Mouse (Mus musculus): ENCODE data around the gene Jpt1.
"Not testable (repeated sequence)": the region's sequence is repeated elsewhere in the genome, so short reads cannot be mapped to it uniquely, and the experiment has no call there.

Gene Jpt1

DNA sequence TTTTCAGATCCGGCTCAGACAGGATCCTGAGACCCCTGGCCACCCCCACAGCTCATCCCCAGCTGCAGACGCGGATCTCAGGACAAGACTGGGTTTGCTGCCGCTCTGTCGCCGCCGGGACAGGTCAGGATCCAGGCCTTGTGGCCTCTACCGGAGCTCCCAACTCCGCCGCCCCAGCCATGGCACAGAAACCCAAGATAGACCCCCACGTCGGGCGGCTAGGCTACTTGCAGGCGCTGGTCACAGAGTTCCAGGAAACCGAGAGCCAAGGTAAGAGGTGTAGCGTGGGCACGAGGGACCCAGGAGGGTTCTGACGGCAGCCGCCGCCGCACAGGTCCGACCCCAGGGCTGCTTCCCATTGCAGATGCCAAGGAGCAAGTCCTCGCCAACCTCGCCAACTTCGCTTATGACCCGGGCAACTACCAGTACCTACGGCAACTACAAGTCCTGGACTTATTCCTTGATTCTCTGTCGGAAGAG is 38.4 kb downstream of the Jpt1 start:
- no peak for DNase-seq (ENCODE audit: low spot score)

GRCm38 (mm10) chr11:115475025-115475757 is 39.0 kb downstream of the Jpt1 start, which contains the start of gene Armc7:
Gene Armc7 (plus strand): TSS chr11:115475667.
- DNase-seq (ENCODE audit: low spot score): peak; percentile 91

DNA sequence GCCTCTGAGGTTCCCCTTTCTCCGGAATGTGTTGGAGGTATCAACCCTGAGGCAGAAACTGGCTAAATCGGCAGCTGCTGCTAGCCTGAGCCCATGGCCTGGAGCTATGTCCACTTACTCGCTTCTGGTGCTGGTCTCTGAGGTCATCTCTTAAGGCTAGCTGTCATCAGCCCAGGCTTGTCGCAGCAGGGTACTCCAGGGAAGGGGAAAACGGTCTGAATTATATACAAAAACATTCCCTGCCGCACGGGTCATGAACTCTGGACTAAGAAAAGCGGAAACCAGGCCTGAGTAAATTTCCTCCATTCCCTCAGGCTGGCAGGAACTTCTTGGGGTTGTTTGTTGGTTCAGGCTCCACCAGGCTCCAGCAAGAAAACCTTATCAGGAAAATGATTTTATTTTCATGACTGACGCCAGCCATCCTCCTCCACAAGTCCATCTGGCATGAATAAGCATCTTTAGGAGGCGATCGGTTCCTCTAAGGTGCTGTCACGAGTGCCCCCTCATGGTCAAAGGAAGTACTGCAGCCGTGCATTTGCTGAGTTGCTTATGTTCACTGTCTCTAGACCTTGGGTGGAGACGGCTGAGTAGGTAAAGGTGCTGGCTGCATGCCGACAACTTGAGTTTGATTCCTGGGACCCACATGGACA is 40.4 kb downstream of the Jpt1 start:
- peak; percentile 87 for DNase-seq (ENCODE audit: low spot score)

DNA sequence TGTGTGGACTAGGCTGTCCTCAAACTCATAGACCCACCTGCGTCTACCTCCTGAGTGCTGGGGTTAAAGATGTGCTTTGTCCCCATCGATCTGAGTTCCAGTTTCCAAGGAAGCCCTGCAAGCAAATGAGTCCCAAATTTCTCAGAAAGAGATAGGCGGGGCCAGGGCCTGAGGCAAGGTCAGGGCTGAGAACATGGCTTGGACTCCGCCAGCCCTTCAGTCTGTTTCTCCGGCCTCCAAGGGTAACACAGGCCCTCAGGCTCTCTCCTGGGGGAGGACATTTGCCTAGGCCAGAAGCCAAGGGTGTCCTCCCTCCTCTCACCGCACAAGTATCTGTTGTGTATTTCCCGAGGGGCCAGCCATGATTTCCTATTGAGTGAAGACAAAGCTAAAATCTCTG is 42.0 kb downstream of the Jpt1 start:
- DNase-seq (ENCODE audit: low spot score): no peak

DNA sequence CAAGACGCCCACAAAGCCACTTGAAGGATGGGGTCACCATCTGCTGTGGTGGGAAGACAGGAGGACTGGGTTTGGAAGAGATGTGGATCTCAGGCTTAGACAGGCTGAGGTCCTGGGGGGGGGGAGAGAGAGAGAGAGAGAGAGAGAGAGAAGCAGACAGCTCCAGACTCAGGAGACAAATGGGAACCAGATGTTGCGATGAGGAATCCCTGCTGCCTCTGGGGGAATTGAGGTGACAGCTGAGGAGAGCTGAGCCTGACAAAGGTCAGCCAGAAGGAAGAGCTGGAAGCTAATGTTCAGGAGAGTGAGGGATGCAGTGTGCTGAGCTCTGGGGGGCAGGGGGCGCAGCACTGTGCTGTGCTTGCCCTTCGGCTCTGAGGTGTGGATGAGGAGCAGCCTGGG is 47.0 kb downstream of the Jpt1 start:
- no peak for DNase-seq (ENCODE audit: low spot score)

DNA sequence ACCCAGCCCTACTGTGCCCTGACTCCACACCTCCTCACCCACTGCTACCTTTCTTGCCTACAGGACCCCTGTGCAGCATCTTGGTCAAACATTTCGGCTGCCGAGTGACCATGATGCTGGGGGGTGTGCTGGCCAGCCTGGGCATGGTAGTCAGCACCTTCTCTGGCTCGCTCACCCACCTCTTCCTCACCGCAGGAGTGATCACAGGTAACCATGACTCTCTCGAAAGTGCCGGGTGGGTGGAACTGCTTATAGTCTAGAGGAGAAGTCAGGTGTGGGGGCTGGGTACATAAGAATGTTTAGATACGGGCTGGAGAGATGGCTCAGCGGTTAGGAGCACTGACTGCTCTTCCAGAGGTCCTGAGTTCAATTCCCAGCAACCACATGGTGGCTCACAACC is 49.3 kb downstream of the Jpt1 start:
- peak; percentile 45 for DNase-seq (ENCODE audit: low spot score)

- peak; percentile 76 for DNase-seq (ENCODE audit: low spot score)
Observed at GRCm38 (mm10) chr11:115463397-115463796, 50.8 kb downstream of the Jpt1 start.

DNA sequence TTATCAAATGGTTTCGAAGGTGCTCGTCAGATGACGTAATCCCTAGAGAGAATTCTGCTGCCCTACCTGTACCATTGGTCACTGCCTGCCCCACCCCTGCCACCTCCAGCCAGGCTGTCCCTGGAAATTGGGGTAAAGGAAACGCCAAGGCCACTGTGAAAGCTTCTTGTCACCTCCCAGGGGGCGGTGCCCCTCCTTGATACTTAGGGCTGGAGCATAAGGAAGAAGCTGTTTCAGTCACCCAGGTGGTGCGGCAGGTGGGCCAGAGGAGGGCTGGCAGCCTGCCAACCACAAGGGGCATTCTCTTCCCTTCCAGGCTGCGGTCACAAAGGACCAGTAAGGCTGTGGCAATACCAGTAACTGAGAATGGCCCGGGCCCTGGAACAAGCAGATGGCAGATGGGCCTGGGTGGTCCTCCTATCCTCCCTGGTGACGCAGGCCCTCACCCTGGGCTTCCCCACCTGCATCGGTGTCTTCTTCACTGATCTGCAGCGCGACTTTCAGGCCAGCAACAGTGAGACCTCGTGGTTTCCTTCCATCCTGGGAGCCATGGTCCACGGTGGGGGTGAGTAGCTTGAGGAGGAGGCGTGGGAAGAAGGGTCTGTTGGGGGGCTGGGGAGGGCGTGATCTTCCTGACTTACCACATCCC is 51.8 kb downstream of the Jpt1 start, which contains the start of gene Slc16a5:
Slc16a5 (plus strand) TSS at position 232 of the 649 bp plus-strand sequence.
- peak; percentile 56 for DNase-seq (ENCODE audit: low spot score)

DNA sequence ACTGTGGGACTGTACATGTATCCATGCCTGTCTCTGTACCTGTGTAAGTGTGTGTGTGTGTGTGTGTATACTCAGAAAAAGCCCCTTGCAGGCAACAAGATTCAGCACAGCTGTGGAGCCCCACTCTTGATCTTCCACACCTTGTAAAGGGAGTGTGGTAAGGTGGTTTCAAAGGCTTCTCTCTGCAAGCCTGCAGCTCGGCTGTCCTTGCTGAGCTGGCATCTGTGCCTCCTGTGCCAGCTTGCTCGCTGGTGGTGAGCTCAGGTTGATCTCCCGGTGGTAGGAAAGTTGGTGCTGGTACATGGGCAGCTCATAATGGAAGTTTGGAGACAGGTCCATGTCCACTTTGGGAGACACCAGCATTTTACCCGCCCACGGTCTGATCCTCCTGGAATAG is 52.3 kb downstream of the Jpt1 start:
- DNase-seq (ENCODE audit: low spot score): peak; percentile 50

- no peak for DNase-seq (ENCODE audit: low spot score)
Observed at GRCm38 (mm10) chr11:115460976-115461375, 53.2 kb downstream of the Jpt1 start.

DNA sequence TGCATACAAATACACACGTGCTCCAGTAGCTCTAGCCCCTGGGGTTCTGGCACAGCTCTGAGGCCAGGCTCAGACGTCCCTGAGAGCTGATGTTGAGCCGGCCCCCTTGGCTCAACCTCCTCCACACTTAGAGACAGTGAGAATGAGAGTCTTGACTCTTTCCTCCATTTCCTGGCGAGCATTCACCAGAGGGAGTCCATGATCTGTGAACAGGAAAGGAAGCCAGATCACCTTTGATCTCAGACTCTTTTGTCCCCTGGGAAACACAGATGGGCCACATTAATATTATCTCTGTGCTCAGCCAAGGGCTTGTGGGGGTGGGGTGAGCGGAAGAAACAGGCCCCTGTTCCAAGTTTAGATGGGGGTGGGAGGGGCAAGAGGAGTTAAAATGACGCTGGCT is 56.8 kb downstream of the Jpt1 start:
- DNase-seq (ENCODE audit: low spot score): no peak

- DNase-seq (ENCODE audit: low spot score): no peak
Observed at GRCm38 (mm10) chr11:115456182-115456581, 58.0 kb downstream of the Jpt1 start.

DNA sequence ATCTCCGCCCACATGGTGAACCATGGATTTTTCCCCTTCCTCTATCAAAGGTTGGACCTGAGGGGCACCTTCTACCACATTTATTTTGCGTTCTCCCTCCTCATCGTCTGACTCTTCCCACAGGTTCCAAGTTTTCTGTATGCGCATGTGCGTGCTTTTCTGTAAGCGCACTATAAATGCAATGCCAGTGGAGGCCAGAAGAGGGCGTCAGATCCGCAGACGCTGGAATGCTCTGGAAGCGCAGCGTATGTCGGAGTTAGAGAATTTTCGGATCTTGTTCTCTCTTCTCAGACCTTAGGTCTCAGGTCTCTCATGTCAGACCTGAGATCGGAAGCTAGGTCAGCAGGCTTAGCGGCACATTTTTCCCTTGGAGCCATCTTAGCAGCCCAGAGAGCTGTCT is 58.6 kb downstream of the Jpt1 start:
- DNase-seq (ENCODE audit: low spot score): no peak

- DNase-seq (ENCODE audit: low spot score): not testable (repeated sequence)
Observed at GRCm38 (mm10) chr11:115454822-115455221, 59.4 kb downstream of the Jpt1 start.

GRCm38 (mm10) chr11:115453306-115453705 is 60.9 kb downstream of the Jpt1 start:
- no peak for DNase-seq (ENCODE audit: low spot score)

GRCm38 (mm10) chr11:115452281-115452860 is 61.8 kb downstream of the Jpt1 start:
- DNase-seq (ENCODE audit: low spot score): no peak

- peak; percentile 89 for DNase-seq (ENCODE audit: low spot score)
Observed at GRCm38 (mm10) chr11:115451781-115452241, 62.4 kb downstream of the Jpt1 start.

DNA sequence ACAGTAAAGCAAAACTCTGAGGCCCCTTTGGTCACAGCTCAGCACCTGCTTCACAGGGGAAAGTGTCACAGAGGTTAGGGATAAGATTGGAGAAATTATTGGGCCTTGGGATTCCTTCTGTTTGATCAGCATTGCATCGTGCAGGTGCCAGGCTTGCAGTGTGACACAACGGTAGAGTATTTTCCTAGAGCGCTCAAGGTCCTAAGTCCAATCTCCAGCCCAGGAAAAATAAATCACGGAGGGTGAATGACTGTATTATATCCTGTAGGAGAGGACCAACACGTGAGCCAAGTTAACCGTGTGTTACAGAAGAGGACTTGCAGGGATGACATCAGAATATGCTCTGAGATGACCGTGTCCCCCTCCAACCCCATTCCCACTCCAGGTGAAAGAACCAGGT is 64.0 kb downstream of the Jpt1 start:
- no peak for DNase-seq (ENCODE audit: low spot score)

DNA sequence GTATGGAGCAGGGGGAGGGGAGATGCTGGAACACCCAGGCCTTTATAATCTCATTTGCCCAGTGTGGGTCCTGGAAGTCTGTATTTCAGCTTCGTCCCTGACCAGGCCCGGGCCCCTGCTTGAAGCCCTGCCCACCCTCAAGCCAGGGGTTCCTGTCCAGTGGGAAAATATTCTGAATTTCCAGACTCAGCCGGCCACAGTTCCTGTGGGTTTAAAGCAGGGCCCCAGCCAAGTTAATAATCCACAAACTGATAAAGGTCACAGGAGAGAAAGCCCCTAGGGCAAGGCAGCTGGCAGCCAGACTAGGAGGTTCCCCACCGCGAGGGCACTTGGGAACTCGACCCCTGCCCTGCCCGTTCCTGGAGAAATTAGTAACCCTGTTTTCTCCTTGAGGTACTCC is 65.2 kb downstream of the Jpt1 start:
- DNase-seq (ENCODE audit: low spot score): no peak

GRCm38 (mm10) chr11:115448075-115448474 is 66.1 kb downstream of the Jpt1 start:
- no peak for DNase-seq (ENCODE audit: low spot score)

Data from T-cell, adult 2 months (primary cell).